Mouse (Mus musculus): ENCODE data around the gene Apbb1. TPM values are rescaled to one million over a fixed set of nuclear protein-coding genes. Genes with fewer than 3 reads are reported as not detected.

Gene Apbb1
- polyA plus RNA-seq, 1 experiment from 2014 or later: 63.4 TPM

- peaks cover 37% of the 10 kb centered on the region for H3K36me3 ChIP-seq
- H3K27ac ChIP-seq (replicated peaks): no peak overlapping the region
- H3K4me2 ChIP-seq (replicated peaks): no peak overlapping the region
- no peaks in the 10 kb centered on the region for H3K9me3 ChIP-seq (replicated peaks)
- no peaks in the 10 kb centered on the region for H3K27me3 ChIP-seq
- WGBS: 73% methylated on average over 4 of the region's 4 CpGs
- no peak overlapping the region for H3K9ac ChIP-seq
- no peak overlapping the region for H3K4me3 ChIP-seq (replicated peaks)
- no peak for ATAC-seq (ENCODE audit: insufficient number of reproducible peaks, low FRiP score, low TSS enrichment, low read depth)
- H3K4me1 ChIP-seq: peaks cover 24% of the 10 kb centered on the region
Measured at GRCm38 (mm10) chr7:105570756-105571155, 10.7 kb downstream of the Apbb1 start.

GRCm38 (mm10) chr7:105569512-105570496 is 11.6 kb downstream of the Apbb1 start:
- ATAC-seq (ENCODE audit: insufficient number of reproducible peaks, low FRiP score, low TSS enrichment, low read depth): peak; percentile 12
- H3K4me3 ChIP-seq (replicated peaks): no peak overlapping the region
- H3K4me2 ChIP-seq (replicated peaks): no peak overlapping the region
- no peak overlapping the region for H3K9ac ChIP-seq
- no peaks in the 10 kb centered on the region for H3K9me3 ChIP-seq (replicated peaks)
- no peaks in the 10 kb centered on the region for H3K27me3 ChIP-seq
- peaks cover 47% of the 10 kb centered on the region for H3K36me3 ChIP-seq
- WGBS: 35% methylated on average over 12 of the region's 12 CpGs
- H3K27ac ChIP-seq (replicated peaks): no peak overlapping the region
- peaks cover 24% of the 10 kb centered on the region for H3K4me1 ChIP-seq

- Histone ChIP-seq H3K4me2 (replicated peaks) (no peak overlapping the region), H3K36me3 (peaks cover 53% of the 10 kb centered on the region), H3K27me3 (no peaks in the 10 kb centered on the region), H3K9me3 (replicated peaks) (no peaks in the 10 kb centered on the region), H3K4me3 (replicated peaks) (no peak overlapping the region), H3K9ac (no peak overlapping the region), H3K4me1 (peaks cover 24% of the 10 kb centered on the region), H3K27ac (replicated peaks) (no peak overlapping the region)
- WGBS: 8% methylated on average over 6 of the region's 6 CpGs
- peak; percentile 73 for ATAC-seq (ENCODE audit: insufficient number of reproducible peaks, low FRiP score, low TSS enrichment, low read depth)
Measured at GRCm38 (mm10) chr7:105568988-105569471, 12.4 kb downstream of the Apbb1 start.

- 30% methylated on average over 7 of the region's 7 CpGs for WGBS
- ATAC-seq (ENCODE audit: insufficient number of reproducible peaks, low FRiP score, low TSS enrichment, low read depth): peak; percentile 26; the same call in 1 of the 2 replicates
- Histone ChIP-seq H3K27me3 (no peaks in the 10 kb centered on the region), H3K9me3 (replicated peaks) (no peaks in the 10 kb centered on the region), H3K36me3 (peaks cover 52% of the 10 kb centered on the region), H3K4me1 (peaks cover 24% of the 10 kb centered on the region), H3K27ac (replicated peaks) (no peak overlapping the region), H3K9ac (no peak overlapping the region), H3K4me3 (replicated peaks) (no peak overlapping the region), H3K4me2 (replicated peaks) (no peak overlapping the region)
Measured at GRCm38 (mm10) chr7:105568583-105568982, 12.9 kb downstream of the Apbb1 start.

GRCm38 (mm10) chr7:105565071-105565836 is 16.2 kb downstream of the Apbb1 start:
- Histone ChIP-seq H3K27ac (replicated peaks) (no peak overlapping the region), H3K4me1 (peaks cover 19% of the 10 kb centered on the region), H3K9me3 (replicated peaks) (no peaks in the 10 kb centered on the region), H3K36me3 (peaks cover 53% of the 10 kb centered on the region), H3K9ac (no peak overlapping the region), H3K4me3 (replicated peaks) (no peak overlapping the region), H3K4me2 (replicated peaks) (no peak overlapping the region), H3K27me3 (no peaks in the 10 kb centered on the region)
- WGBS: 84% methylated on average over 17 of the region's 17 CpGs
- ATAC-seq (ENCODE audit: insufficient number of reproducible peaks, low FRiP score, low TSS enrichment, low read depth): no peak

- no peak overlapping the region for H3K9ac ChIP-seq
- H3K4me2 ChIP-seq (replicated peaks): no peak overlapping the region
- H3K27me3 ChIP-seq: no peaks in the 10 kb centered on the region
- ATAC-seq (ENCODE audit: insufficient number of reproducible peaks, low FRiP score, low TSS enrichment, low read depth): no peak
- WGBS: 87% methylated on average over 3 of the region's 3 CpGs
- H3K27ac ChIP-seq (replicated peaks): no peak overlapping the region
- H3K4me3 ChIP-seq (replicated peaks): no peak overlapping the region
- H3K4me1 ChIP-seq: peaks cover under 1% of the 10 kb centered on the region; the same call in 1 of the 2 replicates
- H3K36me3 ChIP-seq: peaks cover 65% of the 10 kb centered on the region
- H3K9me3 ChIP-seq (replicated peaks): no peaks in the 10 kb centered on the region
Measured at GRCm38 (mm10) chr7:105563367-105563766, 18.1 kb downstream of the Apbb1 start.

GRCm38 (mm10) chr7:105562317-105562716 is 19.1 kb downstream of the Apbb1 start:
- H3K4me1 ChIP-seq: no peaks in the 10 kb centered on the region
- ATAC-seq (ENCODE audit: insufficient number of reproducible peaks, low FRiP score, low TSS enrichment, low read depth): no peak
- H3K9me3 ChIP-seq (replicated peaks): no peaks in the 10 kb centered on the region
- peaks cover 72% of the 10 kb centered on the region for H3K36me3 ChIP-seq
- WGBS: 88% methylated on average over 3 of the region's 3 CpGs
- H3K4me2 ChIP-seq (replicated peaks): no peak overlapping the region
- H3K27me3 ChIP-seq: no peaks in the 10 kb centered on the region
- no peak overlapping the region for H3K4me3 ChIP-seq (replicated peaks)
- H3K9ac ChIP-seq: no peak overlapping the region
- no peak overlapping the region for H3K27ac ChIP-seq (replicated peaks)

GRCm38 (mm10) chr7:105559016-105559415 is 22.4 kb downstream of the Apbb1 start:
- H3K4me2 ChIP-seq (replicated peaks): no peak overlapping the region
- H3K27me3 ChIP-seq: no peaks in the 10 kb centered on the region
- H3K4me1 ChIP-seq: peaks cover 18% of the 10 kb centered on the region
- WGBS: 91% methylated on average over 9 of the region's 9 CpGs
- no peak overlapping the region for H3K9ac ChIP-seq
- peaks cover 43% of the 10 kb centered on the region for H3K36me3 ChIP-seq
- H3K4me3 ChIP-seq (replicated peaks): no peak overlapping the region
- no peak for ATAC-seq (ENCODE audit: insufficient number of reproducible peaks, low FRiP score, low TSS enrichment, low read depth)
- no peaks in the 10 kb centered on the region for H3K9me3 ChIP-seq (replicated peaks)
- H3K27ac ChIP-seq (replicated peaks): no peak overlapping the region

GRCm38 (mm10) chr7:105557671-105558070 is 23.8 kb downstream of the Apbb1 start:
- Histone ChIP-seq H3K9me3 (replicated peaks) (no peaks in the 10 kb centered on the region), H3K4me3 (replicated peaks) (no peak overlapping the region), H3K36me3 (peaks cover 35% of the 10 kb centered on the region), H3K4me2 (replicated peaks) (no peak overlapping the region), H3K9ac (no peak overlapping the region), H3K4me1 (peaks cover 24% of the 10 kb centered on the region), H3K27ac (replicated peaks) (no peak overlapping the region), H3K27me3 (no peaks in the 10 kb centered on the region)
- 78% methylated on average over 11 of the region's 11 CpGs for WGBS
- no peak for ATAC-seq (ENCODE audit: insufficient number of reproducible peaks, low FRiP score, low TSS enrichment, low read depth)

GRCm38 (mm10) chr7:105556406-105556805 is 25.0 kb downstream of the Apbb1 start:
- Histone ChIP-seq H3K4me2 (replicated peaks) (no peak overlapping the region), H3K9ac (no peak overlapping the region), H3K36me3 (peaks cover 29% of the 10 kb centered on the region), H3K27ac (replicated peaks) (no peak overlapping the region), H3K4me3 (replicated peaks) (no peak overlapping the region), H3K27me3 (no peaks in the 10 kb centered on the region), H3K9me3 (replicated peaks) (no peaks in the 10 kb centered on the region), H3K4me1 (peaks cover 24% of the 10 kb centered on the region)
- ATAC-seq (ENCODE audit: insufficient number of reproducible peaks, low FRiP score, low TSS enrichment, low read depth): no peak
- WGBS: 85% methylated on average over 8 of the region's 8 CpGs

- Histone ChIP-seq H3K4me3 (replicated peaks) (no peak overlapping the region), H3K9me3 (replicated peaks) (no peaks in the 10 kb centered on the region)
- 86% methylated on average over 10 of the region's 10 CpGs for WGBS
Measured at GRCm38 (mm10) chr7:105555571-105555970, 25.9 kb downstream of the Apbb1 start.

More at GRCm38 (mm10) chr7:105555571-105555970, 25.9 kb downstream of the Apbb1 start:
- peak overlapping the region; percentile 77; the same call in 1 of the 2 replicates for H3K4me2 ChIP-seq (replicated peaks)
- H3K36me3 ChIP-seq: peaks cover 26% of the 10 kb centered on the region
- H3K9ac ChIP-seq: no peak overlapping the region
- H3K27me3 ChIP-seq: no peaks in the 10 kb centered on the region
- H3K4me1 ChIP-seq: peaks cover 24% of the 10 kb centered on the region
- no peak for ATAC-seq (ENCODE audit: insufficient number of reproducible peaks, low FRiP score, low TSS enrichment, low read depth)
- H3K27ac ChIP-seq (replicated peaks): no peak overlapping the region
